Mouse (Mus musculus): ENCODE measurements around the gene Nomo1.

Gene Nomo1

GRCm38 (mm10) chr7:46045882-46046281 lies 12.4 kb downstream of the Nomo1 start:
- in situ Hi-C loops (cut with MboI, MseI) = no loop called here

- in situ Hi-C loops (cut with MboI, MseI) = no loop called here
Measured at GRCm38 (mm10) chr7:46047873-46048562, 14.5 kb downstream of the Nomo1 start.

GRCm38 (mm10) chr7:46049981-46050380 lies 16.5 kb downstream of the Nomo1 start:
- in situ Hi-C loops (cut with MboI, MseI) = no loop called here

- in situ Hi-C loops (cut with MboI, MseI) = no loop called here
Measured at GRCm38 (mm10) chr7:46052161-46052821, 18.8 kb downstream of the Nomo1 start.

GRCm38 (mm10) chr7:46053566-46053965 lies 20.1 kb downstream of the Nomo1 start:
- in situ Hi-C loops (cut with MboI, MseI) = no loop called here

- in situ Hi-C loops (cut with MboI, MseI) = no loop called here
Measured at GRCm38 (mm10) chr7:46058882-46059281, 25.4 kb downstream of the Nomo1 start.

GRCm38 (mm10) chr7:46060688-46061087 lies 27.2 kb downstream of the Nomo1 start:
- in situ Hi-C loops (cut with MboI, MseI) = no loop called here

- in situ Hi-C loops (cut with MboI, MseI) = no loop called here
Measured at GRCm38 (mm10) chr7:46061614-46062013, 28.1 kb downstream of the Nomo1 start.

- in situ Hi-C loops (cut with MboI, MseI) = no loop called here
Measured at GRCm38 (mm10) chr7:46063296-46063695, 29.8 kb downstream of the Nomo1 start.

GRCm38 (mm10) chr7:46068831-46069230 lies 35.3 kb downstream of the Nomo1 start:
- in situ Hi-C loops (cut with MboI, MseI) = no loop called here

- in situ Hi-C loops (cut with MboI, MseI) = no loop called here
Measured at GRCm38 (mm10) chr7:46076844-46077243, 43.3 kb downstream of the Nomo1 start.

- in situ Hi-C loops (cut with MboI, MseI) = no loop called here
Measured at GRCm38 (mm10) chr7:46077675-46078074, 44.2 kb downstream of the Nomo1 start.

GRCm38 (mm10) chr7:46084024-46084423 lies 50.5 kb downstream of the Nomo1 start:
- in situ Hi-C loops (cut with MboI, MseI) = no loop called here

- in situ Hi-C loops (cut with MboI, MseI) = no loop called here
Measured at GRCm38 (mm10) chr7:46084839-46085513, 51.5 kb downstream of the Nomo1 start.

GRCm38 (mm10) chr7:46086378-46086777 lies 52.9 kb downstream of the Nomo1 start:
- in situ Hi-C loops (cut with MboI, MseI) = no loop called here

GRCm38 (mm10) chr7:46088241-46088640 lies 54.7 kb downstream of the Nomo1 start:
- in situ Hi-C loops (cut with MboI, MseI) = no loop called here

GRCm38 (mm10) chr7:46092803-46093202 lies 59.3 kb downstream of the Nomo1 start:
- in situ Hi-C loops (cut with MboI, MseI) = no loop called here

GRCm38 (mm10) chr7:46096136-46096535 lies 62.6 kb downstream of the Nomo1 start:
- in situ Hi-C loops (cut with MboI, MseI) = loop anchor here (5.0 kb wide), 1 partner anchor 126 kb away; no protein-coding TSS in a partner anchor

- in situ Hi-C loops (cut with MboI, MseI) = loop anchor here (5.0 kb wide), 1 partner anchor 125 kb away; no protein-coding TSS in a partner anchor
Measured at GRCm38 (mm10) chr7:46097319-46097783, 63.9 kb downstream of the Nomo1 start.

GRCm38 (mm10) chr7:46098221-46098918 lies 64.9 kb downstream of the Nomo1 start:
- in situ Hi-C loops (cut with MboI, MseI) = loop anchor here (5.0 kb wide), 1 partner anchor 124 kb away; no protein-coding TSS in a partner anchor

- in situ Hi-C loops (cut with MboI, MseI) = loop anchor here (5.0 kb wide), 1 partner anchor 123 kb away; no protein-coding TSS in a partner anchor
Measured at GRCm38 (mm10) chr7:46098919-46099286, 65.4 kb downstream of the Nomo1 start.

- in situ Hi-C loops (cut with MboI, MseI) = loop anchor here (5.0 kb wide), 1 partner anchor 123 kb away; no protein-coding TSS in a partner anchor
Measured at GRCm38 (mm10) chr7:46099682-46100081, 66.2 kb downstream of the Nomo1 start.
